Mouse (Mus musculus) cortical plate, adult 2 months (tissue): Measurements from ENCODE around the gene Zfp575.

Experiments used
- CTCF ChIP-seq: fragments of 200-500 bp; IDR thresholded peaks from 2 replicates; pipeline ENCODE4 v1.5.1; 2011; ENCODE audit warnings: mild to moderate bottlenecking, control low read depth, low read length; ENCODE audit not compliant: insufficient read depth; ENCODE audit errors: extremely low read depth
- POLR2A ChIP-seq: fragments of 200-500 bp; IDR thresholded peaks from 2 replicates; pipeline ENCODE4 v1.6.1; 2011; ENCODE audit warnings: mild to moderate bottlenecking, low read length, control low read depth; ENCODE audit not compliant: insufficient read depth; ENCODE audit errors: extremely low read depth

GRCm38 (mm10) chr7:24572455-24572854 lies 15.0 kb downstream of the Zfp575 start:
- TF ChIP-seq POLR2A (no peak), CTCF (no peak; the same call in 1 of the 2 replicates)
